Mouse (Mus musculus): ENCODE results near the gene Mrtfb.

DNA sequence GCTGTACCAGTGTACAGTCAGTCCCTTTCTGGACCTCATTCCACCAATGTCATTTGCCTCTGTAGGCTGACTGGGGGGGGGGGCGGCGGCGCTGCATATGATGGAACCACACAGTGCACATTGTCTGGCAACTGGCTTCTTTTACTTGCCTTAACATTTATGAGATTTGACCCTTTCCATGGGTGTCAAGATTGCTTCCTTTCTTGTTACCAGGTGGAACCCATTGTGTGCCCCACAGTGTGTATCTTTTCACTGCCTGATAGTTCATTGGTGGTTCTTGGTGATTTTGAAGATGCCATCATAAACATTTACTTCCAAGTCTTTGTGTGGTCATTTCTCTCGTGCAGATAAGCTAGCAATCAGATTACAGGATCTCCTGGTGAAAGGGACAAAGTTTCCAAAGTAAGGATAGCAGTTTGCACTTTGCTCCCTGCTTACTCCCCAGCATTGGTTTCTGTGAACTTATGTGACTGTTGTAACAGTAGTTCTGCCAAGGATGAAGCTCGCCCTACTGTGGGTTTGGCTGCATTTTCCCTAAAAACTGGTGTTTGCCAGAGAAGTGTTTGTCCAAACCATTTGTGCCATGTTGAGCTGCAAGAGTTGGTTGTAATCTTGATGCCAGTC is 56.9 kb downstream of the Mrtfb start:
- no peak for TF ChIP-seq CTCF (IDR thresholded peaks at IDR 0.05; ENCODE audit: extremely low read depth, insufficient read length, insufficient replicate concordance, low read depth, low read length)
- no peak for TF ChIP-seq POLR2A (IDR thresholded peaks at IDR 0.05; ENCODE audit: low read depth, low read length)

Measured in small intestine, adult 2 months (tissue).